Mouse (Mus musculus) embryonic facial prominence, embryonic 15.5 days (tissue): ENCODE results near the gene Dpysl5. TPM values are rescaled to one million over a fixed set of nuclear protein-coding genes. Genes with fewer than 3 reads are reported as not detected.
A peak's percentile ranks its signal among the peaks of the same experiment; 100 is the strongest.

Experiments used
- ATAC-seq: fragments of 200-750 bp; cut with Nextera tagmentation; 2 replicates; pipeline ENCODE4 v1.8.0; 2017; ENCODE audit warnings: low read depth, moderate TSS enrichment; ENCODE audit not compliant: insufficient number of reproducible peaks, low FRiP score, low TSS enrichment
- H3K27ac ChIP-seq: fragments of 300-500 bp; sonication (generic); replicated peaks from 2 replicates; pipeline ENCODE4 v1.5.1; 2015; ENCODE audit warnings: mild to moderate bottlenecking, inconsistent platforms
- H3K27me3 ChIP-seq: fragments of 300-500 bp; sonication (generic); 2 replicates; pipeline ENCODE4 v1.6.1; 2015; ENCODE audit warnings: inconsistent platforms
- H3K36me3 ChIP-seq: fragments of 300-500 bp; sonication (generic); 2 replicates; pipeline ENCODE4 v1.6.1; 2015; ENCODE audit warnings: mild to moderate bottlenecking, inconsistent platforms
- H3K4me1 ChIP-seq: fragments of 300-500 bp; sonication (generic); 2 replicates; pipeline ENCODE4 v1.6.1; 2015; ENCODE audit warnings: inconsistent platforms
- H3K4me2 ChIP-seq: fragments of 300-500 bp; sonication (generic); replicated peaks from 2 replicates; pipeline ENCODE4 v1.6.1; 2015; ENCODE audit warnings: mild to moderate bottlenecking, inconsistent platforms
- H3K4me3 ChIP-seq: fragments of 300-500 bp; sonication (generic); replicated peaks from 2 replicates; pipeline ENCODE4 v1.5.1; 2015; ENCODE audit warnings: mild to moderate bottlenecking, inconsistent platforms
- H3K9ac ChIP-seq: fragments of 300-500 bp; sonication (generic); 2 replicates; pipeline ENCODE4 v1.6.1; 2015; ENCODE audit warnings: inconsistent platforms
- H3K9me3 ChIP-seq: fragments of 300-500 bp; sonication (generic); replicated peaks from 2 replicates; pipeline ENCODE4 v1.6.1; 2016; ENCODE audit warnings: inconsistent platforms
- WGBS: fragments of 180-500 bp; shearing (Covaris S2); methylation state at CpG from one replicate; pipeline ENCODE4 v1.1.7; 2015; 5-methylcytosine and 5-hydroxymethylcytosine counted together
- polyA plus RNA-seq: library from polyadenylated mRNA; unstranded; fragments of >200 nt; fragmentation: Nextera tagmentation; extraction: Ambion mirVana; gene quantifications from 2 replicates; pipeline ENCODE4 v1.2.1, GENCODE M21; 2015

Dpysl5 gene
- polyA plus RNA-seq, result 9.8 and 13.9 TPM in 2 replicates

GRCm38 (mm10) chr5:30711147-30712001, at the start of gene Dpysl5:
TSS of gene Dpysl5 (plus strand) at chr5:30711564.
- no peaks in the 10 kb centered on the region for H3K9me3 ChIP-seq
- peak within 1 kb of the TSS; percentile 90 for H3K4me2 ChIP-seq
- peak within 1 kb of the TSS; percentile 51 for H3K4me3 ChIP-seq
- H3K4me1 ChIP-seq, result peaks cover 27% of the 10 kb centered on the region
- H3K36me3 ChIP-seq, result no peaks in the 10 kb centered on the region
- ATAC-seq, result peak; percentile 80
- 0 out of 2 replicates have a peak within 1 kb of the TSS, but pooled peaks have one; percentile 18 for H3K9ac ChIP-seq
- H3K27ac ChIP-seq, result no peak within 1 kb of the TSS
- H3K27me3 ChIP-seq, result peaks cover 61% of the 10 kb centered on the region
- under 1% methylated on average over 71 of the region's 71 CpGs for WGBS

GRCm38 (mm10) chr5:30665360-30665759, 46.0 kb upstream of the Dpysl5 start:
- H3K27ac ChIP-seq, result no peak overlapping the region
- no peak overlapping the region for H3K4me3 ChIP-seq
- H3K9ac ChIP-seq, result no peak overlapping the region
- no peaks in the 10 kb centered on the region for H3K9me3 ChIP-seq
- no peak overlapping the region for H3K4me2 ChIP-seq
- 89% methylated on average over 9 of the region's 9 CpGs for WGBS
- no peak for ATAC-seq
- H3K4me1 ChIP-seq, result peaks cover 12% of the 10 kb centered on the region
- H3K36me3 ChIP-seq, result no peaks in the 10 kb centered on the region
- no peaks in the 10 kb centered on the region for H3K27me3 ChIP-seq

GRCm38 (mm10) chr5:30665968-30666367, 45.4 kb upstream of the Dpysl5 start:
- Histone ChIP-seq H3K4me3 (peak overlapping the region; percentile 85), H3K27ac (peak overlapping the region; percentile 89), H3K4me2 (peak overlapping the region; percentile 75), H3K9ac (peak overlapping the region; percentile 55), H3K4me1 (peaks cover 12% of the 10 kb centered on the region), H3K36me3 (peaks cover 5% of the 10 kb centered on the region; the same call in 1 of the 2 replicates), H3K27me3 (no peaks in the 10 kb centered on the region), H3K9me3 (no peaks in the 10 kb centered on the region)
- 49% methylated on average over 6 of the region's 6 CpGs for WGBS
- no peak for ATAC-seq

GRCm38 (mm10) chr5:30666391-30667195, 44.8 kb upstream of the Dpysl5 start, which contains the start of gene Cenpa:
TSS of gene Cenpa (plus strand) at chr5:30666777.
- H3K27me3 ChIP-seq, result no peaks in the 10 kb centered on the region
- peak; percentile 91 for ATAC-seq
- peaks cover 12% of the 10 kb centered on the region for H3K4me1 ChIP-seq
- peak within 1 kb of the TSS; percentile 85 for H3K4me3 ChIP-seq
- peak within 1 kb of the TSS; percentile 75 for H3K4me2 ChIP-seq
- peak within 1 kb of the TSS; percentile 74 for H3K9ac ChIP-seq
- peaks cover 7% of the 10 kb centered on the region; the same call in 1 of the 2 replicates for H3K36me3 ChIP-seq
- WGBS, result under 1% methylated on average over 40 of the region's 40 CpGs
- H3K9me3 ChIP-seq, result no peaks in the 10 kb centered on the region
- peak within 1 kb of the TSS; percentile 89 for H3K27ac ChIP-seq

- Histone ChIP-seq H3K9ac (peak overlapping the region; percentile 74), H3K9me3 (no peaks in the 10 kb centered on the region), H3K27me3 (no peaks in the 10 kb centered on the region), H3K27ac (peak overlapping the region; percentile 49; the same call in 1 of the 2 replicates), H3K4me1 (peaks cover 12% of the 10 kb centered on the region), H3K36me3 (peaks cover 12% of the 10 kb centered on the region), H3K4me2 (peak overlapping the region; percentile 75), H3K4me3 (peak overlapping the region; percentile 85)
- ATAC-seq, result no peak
- under 1% methylated on average over 13 of the region's 13 CpGs for WGBS
These were observed 44.1 kb upstream of the Dpysl5 start for GRCm38 (mm10) chr5:30667215-30667614.

- WGBS, result 3% methylated on average over 3 of the region's 3 CpGs
- peaks cover 17% of the 10 kb centered on the region for H3K36me3 ChIP-seq
- H3K9ac ChIP-seq, result peak overlapping the region; percentile 74
- H3K9me3 ChIP-seq, result no peaks in the 10 kb centered on the region
- H3K4me2 ChIP-seq, result peak overlapping the region; percentile 75
- H3K27ac ChIP-seq, result no peak overlapping the region
- H3K4me3 ChIP-seq, result peak overlapping the region; percentile 85
- no peaks in the 10 kb centered on the region for H3K27me3 ChIP-seq
- H3K4me1 ChIP-seq, result peaks cover 12% of the 10 kb centered on the region
- no peak for ATAC-seq
These were observed 43.7 kb upstream of the Dpysl5 start for GRCm38 (mm10) chr5:30667686-30668085.

- WGBS, result 89% methylated on average over 9 of the region's 9 CpGs
- peaks cover 29% of the 10 kb centered on the region for H3K36me3 ChIP-seq
- no peak overlapping the region for H3K27ac ChIP-seq
- no peak for ATAC-seq
- H3K9me3 ChIP-seq, result no peaks in the 10 kb centered on the region
- no peaks in the 10 kb centered on the region for H3K27me3 ChIP-seq
- H3K4me3 ChIP-seq, result 0 out of 2 replicates have a peak overlapping the region, but pooled peaks have one; percentile 85
- H3K4me1 ChIP-seq, result peaks cover 12% of the 10 kb centered on the region
- H3K4me2 ChIP-seq, result 0 out of 2 replicates have a peak overlapping the region, but pooled peaks have one; percentile 75
- H3K9ac ChIP-seq, result no peak overlapping the region
These were observed 42.5 kb upstream of the Dpysl5 start for GRCm38 (mm10) chr5:30668637-30669495.

- H3K9me3 ChIP-seq, result no peaks in the 10 kb centered on the region
- H3K36me3 ChIP-seq, result peaks cover 32% of the 10 kb centered on the region
- no peak for ATAC-seq
- no peak overlapping the region for H3K4me2 ChIP-seq
- H3K9ac ChIP-seq, result no peak overlapping the region
- WGBS, result 93% methylated on average over 3 of the region's 3 CpGs
- no peaks in the 10 kb centered on the region for H3K27me3 ChIP-seq
- no peak overlapping the region for H3K27ac ChIP-seq
- H3K4me3 ChIP-seq, result no peak overlapping the region
- H3K4me1 ChIP-seq, result peaks cover 12% of the 10 kb centered on the region
These were observed 41.9 kb upstream of the Dpysl5 start for GRCm38 (mm10) chr5:30669496-30669830.

- Histone ChIP-seq H3K36me3 (peaks cover 34% of the 10 kb centered on the region), H3K4me1 (peaks cover 12% of the 10 kb centered on the region), H3K27me3 (no peaks in the 10 kb centered on the region), H3K4me3 (no peak overlapping the region), H3K27ac (no peak overlapping the region), H3K9me3 (no peaks in the 10 kb centered on the region), H3K9ac (no peak overlapping the region), H3K4me2 (no peak overlapping the region)
- no peak for ATAC-seq
- WGBS, result 89% methylated on average over 7 of the region's 7 CpGs
These were observed 41.3 kb upstream of the Dpysl5 start for GRCm38 (mm10) chr5:30670091-30670490.

GRCm38 (mm10) chr5:30674001-30674400, 37.4 kb upstream of the Dpysl5 start:
- 83% methylated on average over 7 of the region's 7 CpGs for WGBS
- H3K9ac ChIP-seq, result no peak overlapping the region
- H3K4me3 ChIP-seq, result no peak overlapping the region
- no peaks in the 10 kb centered on the region for H3K27me3 ChIP-seq
- H3K36me3 ChIP-seq, result peaks cover 51% of the 10 kb centered on the region
- H3K4me1 ChIP-seq, result peaks cover under 1% of the 10 kb centered on the region; the same call in 1 of the 2 replicates
- H3K4me2 ChIP-seq, result no peak overlapping the region
- no peak for ATAC-seq
- H3K27ac ChIP-seq, result no peak overlapping the region
- H3K9me3 ChIP-seq, result no peaks in the 10 kb centered on the region
